Mouse (Mus musculus) gastrocnemius, postnatal 14 days (tissue): ENCODE measurements around the gene Fam205a1. TPM values are rescaled to one million over a fixed set of nuclear protein-coding genes. Genes with fewer than 3 reads are reported as not detected.
A peak's percentile ranks its signal among the peaks of the same experiment; 100 is the strongest.
"Not testable (repeated sequence)": the region's sequence is repeated elsewhere in the genome, so short reads cannot be mapped to it uniquely, and the experiment has no call there.

Experiments used
- DNase-seq: peaks from one replicate; pipeline ENCODE4 v3.0.0; 2021; ENCODE audit warnings: mixed read lengths
- intact Hi-C: fragments of 180-260 bp; cut with DNase I; formaldehyde crosslinking; loops from one replicate; pipeline ENCODE4 v1.15.1; 2025; ENCODE audit warnings: low total_unique reads
- long read RNA-seq, 2 experiments: library from polyadenylated mRNA; stranded (forward); transcript quantifications; one replicate each; pipeline ENCODE4 v2.0.0; 2021
- total RNA-seq, 2 experiments: library from RNA; stranded (reverse); gene quantifications; 2 replicates each; pipeline ENCODE4 v1.2.3; 2021

Gene Fam205a1
- not detected for total RNA-seq
- long read RNA-seq, experiment 1 = 0 reads
- long read RNA-seq, experiment 2 = 0 reads

DNA sequence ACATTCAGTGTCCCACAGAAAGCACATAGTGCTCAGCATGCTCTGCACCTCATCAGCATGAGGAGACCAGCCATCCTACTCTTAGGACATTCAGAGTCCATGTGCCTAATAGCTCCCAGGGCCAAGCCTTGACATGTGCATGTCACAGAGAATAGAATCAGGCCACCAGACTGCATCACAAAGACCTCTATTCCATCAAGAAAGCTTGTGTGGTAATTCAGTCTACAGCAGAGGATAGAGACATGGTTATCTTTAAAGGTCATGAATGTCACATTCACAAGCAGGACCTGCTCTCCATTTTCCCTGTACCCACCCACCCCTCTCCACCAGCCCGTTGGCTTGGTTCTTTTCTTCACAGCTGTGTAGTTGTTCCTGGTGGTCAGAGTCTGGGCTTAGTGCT, at the start of gene Fam205a1:
Gene Fam205a1, minus strand, starts transcription at position 101 of the 400 bp plus-strand sequence.
- intact Hi-C loops, DNase-seq: not testable (repeated sequence)

DNA sequence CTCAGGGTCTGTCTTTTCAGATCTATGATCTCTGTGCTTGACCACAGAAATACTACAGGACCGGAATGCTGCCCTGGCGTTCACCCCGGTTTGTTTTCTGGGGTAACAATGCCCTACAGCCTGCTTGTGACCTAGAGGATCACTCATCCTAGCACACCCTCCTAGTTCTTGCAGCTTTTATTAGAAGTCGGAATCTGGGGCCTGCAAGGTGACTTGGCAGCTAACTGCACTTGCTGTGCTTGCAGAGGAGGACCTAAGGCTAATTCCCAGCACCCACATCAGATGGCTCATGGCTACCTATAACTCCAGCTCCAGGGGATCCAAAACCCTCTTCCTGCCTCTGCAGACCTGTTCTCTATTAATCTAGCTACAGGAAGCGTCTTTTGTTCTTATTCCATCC, 49.0 kb upstream of the Fam205a1 start:
- intact Hi-C loops = no loop called here
- DNase-seq = no peak

DNA sequence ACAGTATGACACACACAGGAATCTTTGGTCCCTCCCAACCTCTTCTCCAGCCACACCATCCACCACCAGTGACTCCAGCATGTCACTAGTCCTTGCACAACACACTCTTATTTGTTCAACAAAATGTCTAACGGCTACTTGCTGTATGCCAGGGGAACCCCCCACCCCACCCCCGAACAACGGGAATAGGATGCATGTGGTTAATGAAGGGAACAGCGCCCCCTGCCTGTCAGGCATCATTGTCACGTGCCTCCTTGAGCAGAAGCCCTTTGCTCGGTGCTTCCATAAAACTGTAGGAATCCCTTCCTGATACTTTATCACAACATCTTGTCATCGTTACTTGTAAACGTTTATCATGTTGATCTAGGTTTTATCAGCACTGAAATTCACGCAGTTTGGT, 48.5 kb upstream of the Fam205a1 start:
- intact Hi-C loops = no loop called here

DNA sequence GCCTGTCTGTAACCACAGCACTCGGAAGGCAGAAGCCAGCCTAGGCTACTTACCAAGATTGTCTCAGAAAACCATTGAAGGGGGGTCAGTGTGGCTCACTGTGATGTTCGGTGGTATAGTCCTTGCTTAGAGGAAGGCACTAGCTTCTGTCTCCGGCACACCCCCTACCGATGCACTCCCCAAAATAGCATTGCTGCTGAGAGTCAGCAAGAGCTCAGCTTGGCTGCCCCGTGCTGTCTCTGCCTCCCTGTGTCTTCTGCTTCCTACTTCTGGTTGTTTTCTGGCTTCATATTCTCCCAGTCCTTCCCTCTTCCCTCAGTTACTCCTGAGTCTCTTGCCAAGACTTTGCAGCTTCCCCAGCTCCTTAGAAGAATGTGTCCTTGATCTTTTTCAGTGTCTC, 47.2 kb upstream of the Fam205a1 start:
- DNase-seq = no peak
- intact Hi-C loops = no loop called here

More for the DNA sequence above, 48.5 kb upstream of the Fam205a1 start:
- peak; percentile 8 for DNase-seq

GRCm38 (mm10) chr4:42898914-42899313, 45.2 kb upstream of the Fam205a1 start:
- DNase-seq = no peak
- intact Hi-C loops = no loop called here

DNA sequence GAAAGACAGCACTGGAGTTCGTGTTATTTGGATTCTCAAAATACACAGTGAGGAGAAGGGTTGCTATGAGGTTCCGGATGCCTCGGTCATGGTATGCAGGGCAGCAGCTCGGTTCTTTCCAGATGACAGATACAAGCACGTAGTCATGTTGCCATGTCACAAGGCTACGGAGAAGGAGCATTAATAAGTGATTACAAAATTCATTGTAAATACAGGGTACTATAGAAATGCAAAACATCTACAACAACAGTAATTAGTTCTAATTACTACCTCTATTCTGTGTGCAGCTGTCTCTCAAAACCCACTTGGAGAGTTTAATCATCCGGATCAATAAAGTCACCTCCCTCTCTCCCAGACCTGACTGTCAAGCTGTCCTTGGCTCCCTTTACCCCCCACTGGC, 41.4 kb upstream of the Fam205a1 start:
- no peak for DNase-seq
- intact Hi-C loops = no loop called here

- no peak for DNase-seq
- intact Hi-C loops = no loop called here
These were observed 37.5 kb upstream of the Fam205a1 start for GRCm38 (mm10) chr4:42891176-42891575.

DNA sequence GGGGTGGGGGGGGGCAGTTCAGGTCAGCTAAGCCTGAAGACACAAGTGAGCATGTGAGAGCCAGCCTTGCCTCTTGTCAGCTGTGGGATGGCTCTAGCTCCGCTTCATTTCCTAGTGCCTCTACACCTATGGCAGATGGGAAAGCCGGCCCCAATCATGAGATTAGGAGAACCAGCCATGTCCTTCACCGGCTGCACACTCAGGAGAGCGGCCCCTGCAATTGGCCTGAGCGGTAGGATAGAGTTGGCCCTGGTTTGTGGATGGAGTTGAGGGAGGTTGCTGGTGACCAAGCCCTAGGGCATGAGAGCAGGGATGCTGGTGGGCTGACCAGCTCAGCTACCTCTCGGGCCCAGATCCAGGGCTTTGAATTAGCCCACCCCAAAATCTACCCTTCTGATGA, 35.1 kb upstream of the Fam205a1 start:
- DNase-seq = no peak

DNA sequence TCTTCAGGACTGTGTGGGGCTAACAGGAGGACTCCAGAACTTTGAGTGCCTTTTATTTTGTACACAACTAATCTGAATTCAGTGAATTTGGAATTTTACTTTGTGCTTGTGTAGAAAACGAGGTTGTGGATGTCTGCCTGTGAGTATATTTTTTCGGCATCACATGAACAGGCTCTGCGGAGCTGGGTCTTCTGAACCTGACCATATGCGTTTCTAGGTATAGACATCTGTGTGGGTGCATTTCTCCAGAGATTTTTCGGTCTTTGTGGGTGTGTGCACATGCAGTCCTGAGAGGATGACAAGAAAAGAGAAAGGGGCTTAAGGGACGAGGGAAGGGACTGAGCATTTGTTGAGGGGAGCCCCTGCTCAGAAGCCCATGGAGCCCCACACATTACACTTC, 33.2 kb upstream of the Fam205a1 start:
- no peak for DNase-seq
- intact Hi-C loops = loop anchor here (5.0 kb wide), 1 partner anchor 35 kb away; no protein-coding TSS in a partner anchor

More for the DNA sequence above, 35.1 kb upstream of the Fam205a1 start:
- intact Hi-C loops = loop anchor here (5.0 kb wide), 1 partner anchor 33 kb away; no protein-coding TSS in a partner anchor

DNA sequence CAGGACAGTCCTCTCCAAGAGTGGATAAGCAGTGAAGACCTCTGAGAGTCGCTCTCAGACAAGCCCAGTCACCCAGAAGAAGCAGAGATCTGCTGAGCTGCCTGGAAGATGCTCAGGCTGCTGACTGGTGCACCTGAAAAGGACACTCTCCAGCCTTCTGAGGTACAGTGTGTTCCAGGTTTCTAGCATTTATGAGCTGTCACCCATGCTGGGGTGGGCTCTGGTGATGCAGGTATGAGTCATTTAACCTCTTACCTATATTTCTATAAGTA, 26.9 kb upstream of the Fam205a1 start:
- DNase-seq = no peak
- intact Hi-C loops = no loop called here

DNA sequence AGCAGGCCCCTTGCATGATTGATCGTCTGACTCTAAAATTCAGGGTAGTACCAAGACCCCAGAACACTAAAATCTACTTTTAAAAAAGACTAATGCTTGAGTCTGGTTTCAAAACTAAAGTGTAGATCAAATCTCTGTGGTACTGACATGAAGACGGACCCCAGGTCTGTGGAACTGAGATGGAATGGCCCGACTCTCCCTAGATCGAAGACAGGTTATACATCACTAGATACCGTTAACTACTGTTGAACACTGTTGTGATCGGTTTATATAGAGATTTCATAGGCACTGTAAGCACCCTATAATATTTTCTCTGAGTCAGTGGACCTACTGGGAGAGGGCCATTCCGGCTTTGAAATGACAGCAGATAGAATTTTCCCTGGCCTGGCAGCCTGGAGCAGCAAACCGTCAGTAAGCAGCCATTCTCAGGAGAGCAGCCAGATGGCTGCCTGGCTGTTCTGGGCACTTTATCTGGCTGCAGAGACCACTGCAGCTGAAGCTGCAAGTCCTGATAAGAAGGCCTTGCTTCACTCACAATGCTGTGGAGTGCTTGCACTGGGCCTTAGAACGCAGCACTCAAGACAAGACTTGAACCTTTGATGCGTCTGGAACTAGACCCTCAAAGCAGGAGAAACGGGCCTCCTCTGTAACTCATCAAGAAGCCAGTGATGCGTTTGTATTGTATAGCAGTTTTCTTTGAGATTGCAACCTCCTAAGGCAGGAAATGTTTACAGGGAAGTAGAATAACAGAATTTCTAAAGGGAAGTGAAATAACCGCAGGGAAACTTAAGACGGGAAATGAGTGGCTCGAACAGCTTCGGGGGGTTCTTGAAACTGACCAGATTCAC, 26.4 kb upstream of the Fam205a1 start:
- DNase-seq = no peak
- intact Hi-C loops = loop anchor here (5.0 kb wide), 2 partner anchors 67 to 87 kb away; partner anchors contain the start of genes 1700022I11Rik and Dnajb5

- no peak for DNase-seq
- intact Hi-C loops = loop anchor here (5.0 kb wide), 2 partner anchors 70 to 90 kb away; partner anchors contain the start of genes 1700022I11Rik and Dnajb5
These were observed 24.0 kb upstream of the Fam205a1 start for GRCm38 (mm10) chr4:42877657-42878056.

GRCm38 (mm10) chr4:42876586-42877291, 23.1 kb upstream of the Fam205a1 start:
- DNase-seq = peak; percentile 31
- intact Hi-C loops = loop anchor here (5.0 kb wide), 2 partner anchors 71 to 91 kb away; partner anchors contain the start of genes 1700022I11Rik and Dnajb5

- intact Hi-C loops = no loop called here
These were observed 20.4 kb upstream of the Fam205a1 start, which contains the start of gene Fam205c for GRCm38 (mm10) chr4:42874134-42874533. Gene Fam205c (minus strand): TSS chr4:42874234.

DNA sequence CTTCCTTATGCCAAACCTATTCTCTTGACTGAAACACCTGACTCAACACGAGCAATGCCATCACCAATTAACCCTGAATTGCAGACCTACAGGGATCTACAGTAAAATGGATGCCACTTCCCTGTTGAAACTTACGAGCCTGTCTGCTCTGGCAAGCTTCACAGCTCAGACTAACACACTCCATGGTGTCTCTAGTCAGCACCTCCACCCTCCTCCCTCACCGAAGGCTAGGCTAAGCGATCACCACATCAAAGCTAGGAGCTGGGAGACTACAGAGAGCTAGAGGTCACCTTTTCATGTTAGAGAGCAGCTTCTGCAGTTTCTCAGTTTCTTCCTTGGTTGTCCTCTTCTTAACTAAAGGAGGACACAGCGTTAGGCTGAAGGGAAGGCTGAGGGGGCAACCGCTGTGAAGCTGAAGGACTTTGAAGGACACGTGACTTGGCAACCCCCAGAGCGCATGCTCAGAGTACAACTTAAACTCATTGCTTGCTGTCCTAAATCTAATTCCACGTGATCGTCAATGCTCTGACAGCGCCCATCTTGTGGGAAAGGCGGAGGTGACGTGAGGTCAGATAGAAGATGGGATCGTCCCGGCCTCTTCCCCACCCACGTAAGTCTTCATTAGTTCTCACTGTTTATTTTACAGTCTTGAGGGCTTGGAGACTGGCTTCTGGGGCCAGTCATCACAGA, 19.2 kb upstream of the Fam205a1 start:
- intact Hi-C loops = no loop called here
- no peak for DNase-seq

More at GRCm38 (mm10) chr4:42874134-42874533, 20.4 kb upstream of the Fam205a1 start, which contains the start of gene Fam205c:
- no peak for DNase-seq

GRCm38 (mm10) chr4:42872151-42872550, 18.5 kb upstream of the Fam205a1 start:
- no peak for DNase-seq
- intact Hi-C loops = no loop called here

DNA sequence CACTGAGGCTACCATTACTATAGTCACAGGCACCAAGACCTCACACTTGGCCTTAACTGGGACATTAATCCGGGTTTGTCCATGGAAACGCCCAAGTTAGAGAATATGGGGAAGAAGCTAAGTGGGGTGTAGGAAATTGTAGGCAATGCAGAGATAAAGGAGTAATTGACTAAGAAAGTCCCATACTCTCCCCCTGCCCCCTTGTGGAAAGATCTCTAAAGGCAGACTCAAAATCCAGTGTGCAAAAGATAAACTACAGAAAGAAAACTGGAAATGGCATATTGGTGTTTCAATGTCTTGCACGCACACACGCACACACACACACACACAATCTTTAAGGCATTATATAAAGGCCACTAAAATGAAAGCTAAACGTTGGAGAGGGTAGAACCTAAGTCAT, 17.1 kb upstream of the Fam205a1 start:
- DNase-seq = no peak
- intact Hi-C loops = no loop called here

DNA sequence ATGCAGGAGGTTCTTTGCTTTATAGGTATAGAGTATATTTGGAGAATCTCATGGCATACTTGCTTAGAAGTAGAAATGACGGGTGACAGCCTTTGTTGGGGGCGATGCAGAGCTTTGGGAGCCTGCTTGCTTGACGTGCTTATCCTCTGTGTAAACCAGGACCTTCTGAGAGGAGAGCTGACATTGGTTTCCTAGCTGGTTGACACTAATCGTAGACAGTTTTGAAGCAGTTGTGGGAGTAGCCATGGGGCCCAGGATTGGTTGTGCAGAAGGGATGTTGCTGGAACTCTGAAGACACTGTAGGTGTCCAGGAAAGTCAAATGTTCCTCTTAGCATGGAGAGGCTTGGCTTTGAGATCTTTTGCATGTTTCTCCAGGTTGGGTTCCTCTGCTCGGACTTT, 14.5 kb upstream of the Fam205a1 start:
- DNase-seq = no peak
- intact Hi-C loops = no loop called here

DNA sequence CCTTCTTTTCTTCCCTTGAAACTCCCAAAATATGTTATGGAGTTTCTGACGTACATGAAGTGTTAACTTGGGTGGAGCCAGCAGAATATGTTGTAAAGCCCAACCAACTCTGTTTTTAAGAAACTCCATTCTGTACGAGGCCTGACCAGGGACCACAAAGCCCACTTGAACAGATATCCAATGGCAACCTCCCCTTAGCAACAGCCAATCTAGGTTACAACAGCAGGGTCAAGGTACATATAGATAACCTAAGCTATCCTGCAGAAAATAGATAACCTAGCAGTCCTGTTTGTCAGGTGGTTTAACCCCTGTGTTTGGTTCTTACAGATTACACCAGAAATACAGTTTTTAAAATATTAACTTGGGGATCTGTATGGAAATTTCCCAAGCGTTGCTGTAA, 13.7 kb upstream of the Fam205a1 start:
- DNase-seq = no peak
- intact Hi-C loops = no loop called here

- intact Hi-C loops, DNase-seq: not testable (repeated sequence)
These were observed 9.8 kb upstream of the Fam205a1 start for GRCm38 (mm10) chr4:42863487-42863886.
